Mouse (Mus musculus) v-Abl transformed pro-B cells (cell line): ENCODE data around the gene D7Ertd443e.

Source experiments
- in situ Hi-C, 2 experiments: fragments of 400-800 bp; cut with MboI; formaldehyde crosslinking; loops; one replicate each; pipeline ENCODE4 v1.15.1; 2025; ENCODE audit not compliant: unreplicated experiment in 2 of 2

D7Ertd443e gene

GRCm38 (mm10) chr7:134230708-134231107, 154.8 kb downstream of the D7Ertd443e start:
- in situ Hi-C loops = no loop called here

- in situ Hi-C loops = no loop called here
Measured at GRCm38 (mm10) chr7:134229899-134230298, 155.6 kb downstream of the D7Ertd443e start.

- in situ Hi-C loops = no loop called here
Measured at GRCm38 (mm10) chr7:134227773-134228455, 157.5 kb downstream of the D7Ertd443e start.

GRCm38 (mm10) chr7:134227101-134227500, 158.4 kb downstream of the D7Ertd443e start:
- in situ Hi-C loops = no loop called here

- in situ Hi-C loops = no loop called here
Measured at GRCm38 (mm10) chr7:134226231-134226630, 159.2 kb downstream of the D7Ertd443e start.

- in situ Hi-C loops = no loop called here
Measured at GRCm38 (mm10) chr7:134224741-134225612, 160.5 kb downstream of the D7Ertd443e start.

GRCm38 (mm10) chr7:134224421-134224740, 161.1 kb downstream of the D7Ertd443e start:
- in situ Hi-C loops = no loop called here

GRCm38 (mm10) chr7:134223444-134224161, 161.9 kb downstream of the D7Ertd443e start:
- in situ Hi-C loops = no loop called here
